Mouse (Mus musculus) heart, adult 2 months (tissue): ENCODE measurements around the gene Rhbg.

Source experiments
- CTCF ChIP-seq: fragments of 200-600 bp; IDR thresholded peaks from 2 replicates; pipeline ENCODE4 v1.8.1; 2022; ENCODE audit warnings: antibody characterized with exemption, mild to moderate bottlenecking, moderate library complexity
- POLR2A ChIP-seq: fragments of 200-500 bp; IDR thresholded peaks from 2 replicates; pipeline ENCODE4 v1.6.1; 2011; ENCODE audit warnings: mild to moderate bottlenecking, low read depth, low read length, control low read depth; ENCODE audit not compliant: insufficient read depth

DNA sequence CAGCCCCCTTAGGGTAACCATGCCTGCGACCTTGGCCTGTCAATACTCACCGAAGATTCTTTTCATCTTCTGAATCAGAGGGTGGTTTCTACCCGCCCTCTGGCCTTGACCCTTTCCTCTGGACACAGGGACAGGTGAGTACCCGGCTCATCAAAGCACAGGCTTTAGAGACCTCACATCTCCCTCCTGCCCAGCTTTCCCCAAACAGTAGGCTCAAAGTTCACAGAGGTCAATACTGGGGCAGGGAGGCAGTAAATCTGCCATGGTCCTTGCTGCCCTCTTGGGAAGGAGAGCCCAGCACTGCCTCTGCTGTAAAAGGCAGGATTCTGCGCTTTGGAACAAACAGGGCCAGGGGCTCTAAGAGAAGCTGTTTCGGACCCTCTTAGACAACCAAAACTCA is 1.8 kb downstream of the Rhbg start:
- TF ChIP-seq POLR2A (no peak), CTCF (no peak)
